In genomic region chr11:106291861-106292260, GRCm38 (mm10) we compare ENCODE assay signal across 29 mouse cellular contexts. TPM values are rescaled to one million over a fixed set of nuclear protein-coding genes. Genes with fewer than 3 reads are reported as not detected.
DNase-seq lines count a peak whose midpoint lies in the region; ATAC-seq and TF ChIP-seq lines count a peak whose summit lies in the region.
"Had no signal": no experiment of that assay in that cellular context is flagged by ENCODE, and none has a peak within 500 bp of the region (broad histone marks: within the 10 kb centered on the region; RNA-seq: fewer than 3 reads in every experiment).

No protein-coding gene starts in this region.

- peak; percentile 75 for DNase-seq in liver, adult 2 months (ENCODE audit: extremely low read depth, low read depth, low spot score)
- no peak for DNase-seq in liver
- DNase-seq in cerebellum, adult 8-10 months, result peak; percentile 83
- DNase-seq in cerebellum, postnatal 36 days, result peak; percentile 82 to 83
- DNase-seq in lung, postnatal 36 days, result peak; percentile 82
- DNase-seq in spleen, postnatal 14 days (ENCODE audit: low spot score in 2 of 2), result no peak
- DNase-seq: adrenal gland, postnatal 10 days; heart, postnatal 10 days; kidney, postnatal 4 days; lung, embryonic 14.5 days; right cerebral cortex, postnatal 14 days; thymus, adult 18-20 months had no signal

- no peaks in the 10 kb centered on the region for H3K9me3 ChIP-seq in forebrain, embryonic 16.5 days (ENCODE audit: control insufficient read depth, low read length)
- H3K9me3 ChIP-seq: embryonic facial prominence, embryonic 12.5 days; hindbrain, embryonic 12.5 days; intestine, embryonic 15.5 days; midbrain, embryonic 15.5 days; stomach, embryonic 15.5 days had no signal

- no peak overlapping the region for H3K4me2 ChIP-seq in forebrain, embryonic 16.5 days (ENCODE audit: low read length)
- H3K4me2 ChIP-seq: embryonic facial prominence, embryonic 12.5 days; heart, embryonic 11.5 days; hindbrain, embryonic 12.5 days; intestine, embryonic 15.5 days; liver, embryonic 11.5 days; lung, embryonic 14.5 days; midbrain, embryonic 15.5 days; stomach, embryonic 15.5 days had no signal

- no peak for ATAC-seq in forebrain, embryonic 16.5 days
- ATAC-seq in erythroblast, adult 5-6 weeks (replicated peaks; ENCODE audit: low FRiP score, poor library complexity, severe bottlenecking), result no peak
- ATAC-seq: forebrain, embryonic 14.5 days; intestine, embryonic 15.5 days; midbrain, embryonic 15.5 days had no signal

- H3K36me3 ChIP-seq in liver, adult 2 months (ENCODE audit: control insufficient read depth, insufficient read depth, low read length), result no peaks in the 10 kb centered on the region
- no peaks in the 10 kb centered on the region for H3K36me3 ChIP-seq in forebrain, embryonic 16.5 days (ENCODE audit: control insufficient read depth, insufficient read depth)
- H3K36me3 ChIP-seq: embryonic facial prominence, embryonic 12.5 days; hindbrain, embryonic 12.5 days; intestine, embryonic 15.5 days; midbrain, embryonic 15.5 days; stomach, embryonic 15.5 days had no signal

- H3K79me2 ChIP-seq in liver, adult 2 months (ENCODE audit: control insufficient read depth, insufficient read depth, low read length), result no peaks in the 10 kb centered on the region

- no peaks in the 10 kb centered on the region for H3K4me1 ChIP-seq in liver, adult 2 months (ENCODE audit: control insufficient read depth, insufficient read depth, low read length)
- H3K4me1 ChIP-seq in forebrain, embryonic 16.5 days (replicated peaks; ENCODE audit: control insufficient read depth, insufficient read depth, low read length), result no peaks in the 10 kb centered on the region; the same call in 1 of the 2 replicates
- H3K4me1 ChIP-seq: hindbrain, embryonic 12.5 days; intestine, embryonic 15.5 days; megakaryocyte, embryonic 14.5 days; midbrain, embryonic 15.5 days; stomach, embryonic 15.5 days had no signal

- H3K4me3 ChIP-seq in liver, adult 2 months (ENCODE audit: insufficient read depth, low read depth, low read length), result no peak overlapping the region
- H3K4me3 ChIP-seq in forebrain, embryonic 16.5 days (replicated peaks; ENCODE audit: low read length), result no peak overlapping the region
- H3K4me3 ChIP-seq: embryonic facial prominence, embryonic 12.5 days; hindbrain, embryonic 12.5 days; intestine, embryonic 15.5 days; megakaryocyte, embryonic 14.5 days; midbrain, embryonic 15.5 days; stomach, embryonic 15.5 days had no signal

- no peak overlapping the region for H3K9ac ChIP-seq in liver, adult 2 months (ENCODE audit: low read depth, low read length)
- no peak overlapping the region for H3K9ac ChIP-seq in forebrain, embryonic 16.5 days (replicated peaks; ENCODE audit: low read depth, low read length)
- H3K9ac ChIP-seq: embryonic facial prominence, embryonic 12.5 days; hindbrain, embryonic 12.5 days; intestine, embryonic 15.5 days; lung, embryonic 14.5 days; midbrain, embryonic 15.5 days; stomach, embryonic 15.5 days had no signal

- WGBS in liver, adult 2 months, result 62% methylated on average over 2 of the region's 2 CpGs
- 86% methylated on average over 2 of the region's 2 CpGs for WGBS in forebrain, embryonic 16.5 days

- no peak for TF ChIP-seq POLR2A in liver, adult 2 months (IDR thresholded peaks at IDR 0.05; ENCODE audit: extremely low read depth, insufficient read depth, low read length)

- no peak for TF ChIP-seq CTCF in liver, adult 2 months (IDR thresholded peaks at IDR 0.05; ENCODE audit: low read depth, low read length)

- H3K27me3 ChIP-seq in liver, adult 2 months (ENCODE audit: control insufficient read depth, insufficient read depth, low read length), result no peaks in the 10 kb centered on the region
- no peaks in the 10 kb centered on the region for H3K27me3 ChIP-seq in forebrain, embryonic 16.5 days (replicated peaks; ENCODE audit: control insufficient read depth, insufficient read depth, low read length)
- H3K27me3 ChIP-seq: embryonic facial prominence, embryonic 12.5 days; hindbrain, embryonic 12.5 days; intestine, embryonic 15.5 days; midbrain, embryonic 15.5 days; stomach, embryonic 15.5 days had no signal

- H3K27ac ChIP-seq in liver, adult 2 months (replicated peaks; ENCODE audit: insufficient read depth, low read depth, low read length), result no peak overlapping the region
- H3K27ac ChIP-seq in forebrain, embryonic 16.5 days (ENCODE audit: low read length), result no peak overlapping the region
- H3K27ac ChIP-seq: embryonic facial prominence, embryonic 12.5 days; hindbrain, embryonic 12.5 days; intestine, embryonic 15.5 days; midbrain, embryonic 15.5 days; stomach, embryonic 15.5 days had no signal

RNA-seq across cellular contexts. Expression of gene Gh, which starts 9.8 kb away (rescaled TPM):
- total RNA-seq in liver, adult 2 months (2014; rRNA removed), result not detected in 2 replicates
- polyA plus RNA-seq in liver, adult 2 months (2012; rRNA removed), result not detected in 2 replicates
- polyA plus RNA-seq in forebrain, embryonic 16.5 days (2015; fragmentation: Nextera tagmentation; extraction: Ambion mirVana), result not detected in 2 replicates
- not detected in 2 replicates for total RNA-seq in erythroblast, adult 5-6 weeks (2015; ENCODE audit: low replicate concordance)
- total RNA-seq in erythroblast, adult 5-6 weeks (2017; ENCODE audit: low replicate concordance), result not detected in 2 replicates
- total RNA-seq: adrenal gland, postnatal 10 days; heart, postnatal 10 days; layer of hippocampus, postnatal 14 days; left cerebral cortex, postnatal 25 days had no signal
- polyA plus RNA-seq: cortical plate, adult 2 months; embryonic facial prominence, embryonic 12.5 days; forebrain, embryonic 14.5 days; gonadal fat pad, adult 2 months; heart, embryonic 11.5 days; hindbrain, embryonic 12.5 days; intestine, embryonic 15.5 days; kidney, embryonic 14.5 days; liver, embryonic 11.5 days; lung, embryonic 14.5 days; midbrain, embryonic 15.5 days; stomach, embryonic 15.5 days had no signal

RNA-seq across cellular contexts. Expression of gene Tcam1, which starts 15.4 kb away (rescaled TPM):
- not detected in 2 replicates for total RNA-seq in liver, adult 2 months (2014; rRNA removed)
- polyA plus RNA-seq in liver, adult 2 months (2012; rRNA removed), result not detected in 2 replicates
- 0.11 and 0.17 TPM in 2 replicates for polyA plus RNA-seq in forebrain, embryonic 16.5 days (2015; fragmentation: Nextera tagmentation; extraction: Ambion mirVana)
- total RNA-seq in erythroblast, adult 5-6 weeks (2015; ENCODE audit: low replicate concordance), result 0.42 TPM in 1 of 2 replicates, not detected in the other
- 0.56 TPM in 1 of 2 replicates, not detected in the other for total RNA-seq in erythroblast, adult 5-6 weeks (2017; ENCODE audit: low replicate concordance)
- total RNA-seq: neutrophil, adult 5-6 weeks had no signal

RNA-seq across cellular contexts. Expression of gene Smarcd2, which starts 19.1 kb away (rescaled TPM):
- 70.1 and 70.3 TPM in 2 replicates for total RNA-seq in liver, adult 2 months (2014; rRNA removed)
- polyA plus RNA-seq in liver, adult 2 months (2012; rRNA removed), result 67.3 and 84.8 TPM in 2 replicates
- polyA plus RNA-seq in forebrain, embryonic 16.5 days (2015; fragmentation: Nextera tagmentation; extraction: Ambion mirVana), result 12.4 and 13.7 TPM in 2 replicates
- 15.9 and 17.1 TPM in 2 replicates for total RNA-seq in erythroblast, adult 5-6 weeks (2015; ENCODE audit: low replicate concordance)
- total RNA-seq in erythroblast, adult 5-6 weeks (2017; ENCODE audit: low replicate concordance), result 41.4 and 51.1 TPM in 2 replicates

RNA-seq across cellular contexts. Expression of gene Cd79b, which starts 22.7 kb away (rescaled TPM):
- total RNA-seq in liver, adult 2 months (2014; rRNA removed), result 2.1 and 4.6 TPM in 2 replicates
- 1.4 and 3.8 TPM in 2 replicates for polyA plus RNA-seq in liver, adult 2 months (2012; rRNA removed)
- 0.65 and 0.75 TPM in 2 replicates for polyA plus RNA-seq in forebrain, embryonic 16.5 days (2015; fragmentation: Nextera tagmentation; extraction: Ambion mirVana)
- total RNA-seq in erythroblast, adult 5-6 weeks (2015; ENCODE audit: low replicate concordance), result 10.7 and 16.1 TPM in 2 replicates
- 3.2 and 7.2 TPM in 2 replicates for total RNA-seq in erythroblast, adult 5-6 weeks (2017; ENCODE audit: low replicate concordance)

RNA-seq across cellular contexts. Expression of gene Psmc5, which starts 35.9 kb away (rescaled TPM):
- 60.3 and 65.2 TPM in 2 replicates for total RNA-seq in liver, adult 2 months (2014; rRNA removed)
- polyA plus RNA-seq in liver, adult 2 months (2012; rRNA removed), result 37.7 and 43.2 TPM in 2 replicates
- polyA plus RNA-seq in forebrain, embryonic 16.5 days (2015; fragmentation: Nextera tagmentation; extraction: Ambion mirVana), result 270 and 287 TPM in 2 replicates
- total RNA-seq in erythroblast, adult 5-6 weeks (2015; ENCODE audit: low replicate concordance), result 11.7 and 23.8 TPM in 2 replicates
- 30.6 and 49.8 TPM in 2 replicates for total RNA-seq in erythroblast, adult 5-6 weeks (2017; ENCODE audit: low replicate concordance)

Comparison
In these comparisons a context has a peak if more than half of its experiments do, and no peak if none do; other contexts are left out.
1. DNase-seq: peak in liver, adult 2 months (single experiment), cerebellum, adult 8-10 months (single experiment), cerebellum, postnatal 36 days (2 of 2) and lung, postnatal 36 days (single experiment); none in liver (single experiment) and spleen, postnatal 14 days (0 of 2).